Mouse (Mus musculus) kidney, adult 2 months (tissue): ENCODE data around the gene Sash1.

Source experiments
- CTCF ChIP-seq: fragments of 200-500 bp; conservative IDR thresholded peaks from 2 replicates; pipeline ENCODE4 v1.5.1; 2011; ENCODE audit warnings: low read depth, mild to moderate bottlenecking, control low read depth, low read length, moderate library complexity, mixed read lengths; ENCODE audit not compliant: insufficient read depth, insufficient read length
- POLR2A ChIP-seq: fragments of 200-500 bp; IDR thresholded peaks from one replicate; pipeline ENCODE4 v1.6.1; 2011; ENCODE audit warnings: low read depth, low read length, control low read depth

DNA sequence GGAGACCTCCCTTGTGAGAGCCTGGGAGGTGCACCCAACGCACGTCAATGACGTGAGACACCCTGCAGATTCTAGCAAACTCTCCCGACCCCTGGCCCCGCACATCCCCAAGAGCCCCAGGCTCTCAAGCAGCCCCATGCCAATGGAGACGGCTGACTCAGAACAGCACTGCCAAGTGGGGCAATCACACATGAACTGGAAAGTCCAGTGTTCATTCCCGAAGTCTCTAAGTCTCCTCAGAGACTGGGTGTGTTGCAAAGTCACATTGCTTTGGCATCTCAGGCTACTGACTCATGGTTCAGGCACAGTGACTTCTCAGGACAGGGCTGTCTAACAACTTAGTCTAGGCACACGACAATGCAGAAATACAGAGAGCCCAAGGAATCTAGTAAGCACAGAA, 117.2 kb downstream of the Sash1 start:
- no peak for TF ChIP-seq CTCF
- TF ChIP-seq POLR2A = no peak
